Mouse (Mus musculus) forelimb bud, embryonic 11.5 days (tissue): ENCODE data around the gene Npl.
"Not testable (repeated sequence)": the region's sequence is repeated elsewhere in the genome, so short reads cannot be mapped to it uniquely, and the experiment has no call there.

Source experiments
- DNase-seq: peaks from one replicate; pipeline ENCODE4 v3.0.0-alpha.2; 2012; ENCODE audit warnings: low read depth, low spot score

The Npl gene

DNA sequence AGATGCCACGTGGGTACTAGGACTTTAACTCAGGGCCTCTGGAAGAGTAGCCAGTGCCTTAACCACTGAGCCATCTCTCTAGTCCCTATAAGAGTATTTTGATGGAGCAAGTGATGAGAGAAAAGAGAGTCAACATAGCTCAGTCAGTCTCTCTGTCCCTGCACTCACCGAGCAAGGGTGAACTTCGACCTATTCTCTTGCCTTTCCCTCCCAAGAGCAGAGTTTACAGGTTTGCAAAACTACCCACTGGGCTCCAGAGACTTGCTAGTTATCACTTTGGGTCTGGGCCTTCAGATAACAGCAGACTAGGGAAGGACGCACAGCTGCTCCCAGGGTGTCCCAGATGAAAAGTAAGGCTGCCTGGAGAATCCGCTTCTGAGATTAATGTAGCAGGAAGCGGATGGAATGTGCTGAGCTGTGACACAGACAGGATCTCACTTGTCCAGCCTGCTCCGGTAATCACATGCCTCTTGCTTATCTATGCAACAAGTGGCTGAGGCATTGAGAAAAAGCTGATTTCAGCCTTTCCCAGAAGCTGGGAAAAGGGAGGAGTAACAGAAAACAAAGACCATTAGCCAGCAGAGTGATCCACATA, 7.0 kb downstream of the Npl start:
- DNase-seq: no peak

DNA sequence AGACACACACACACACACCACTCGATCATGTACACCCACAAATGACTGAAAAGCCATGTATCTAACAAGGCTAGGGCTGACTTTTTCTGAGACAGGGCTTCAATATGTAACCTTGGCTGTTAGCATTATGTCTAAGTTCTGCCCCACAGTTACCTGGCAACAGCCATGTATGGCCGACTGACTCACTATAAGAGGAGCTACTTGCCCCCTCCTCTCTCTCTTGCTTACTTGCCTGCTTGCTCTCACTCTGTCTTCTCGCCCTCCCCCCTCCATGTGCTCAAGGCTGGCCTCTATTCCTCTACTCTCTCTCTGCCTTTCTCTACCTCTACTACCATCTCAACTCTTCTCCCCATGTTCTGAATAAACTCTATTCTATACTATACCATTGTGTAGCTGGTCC, 9.1 kb downstream of the Npl start:
- no peak for DNase-seq

DNA sequence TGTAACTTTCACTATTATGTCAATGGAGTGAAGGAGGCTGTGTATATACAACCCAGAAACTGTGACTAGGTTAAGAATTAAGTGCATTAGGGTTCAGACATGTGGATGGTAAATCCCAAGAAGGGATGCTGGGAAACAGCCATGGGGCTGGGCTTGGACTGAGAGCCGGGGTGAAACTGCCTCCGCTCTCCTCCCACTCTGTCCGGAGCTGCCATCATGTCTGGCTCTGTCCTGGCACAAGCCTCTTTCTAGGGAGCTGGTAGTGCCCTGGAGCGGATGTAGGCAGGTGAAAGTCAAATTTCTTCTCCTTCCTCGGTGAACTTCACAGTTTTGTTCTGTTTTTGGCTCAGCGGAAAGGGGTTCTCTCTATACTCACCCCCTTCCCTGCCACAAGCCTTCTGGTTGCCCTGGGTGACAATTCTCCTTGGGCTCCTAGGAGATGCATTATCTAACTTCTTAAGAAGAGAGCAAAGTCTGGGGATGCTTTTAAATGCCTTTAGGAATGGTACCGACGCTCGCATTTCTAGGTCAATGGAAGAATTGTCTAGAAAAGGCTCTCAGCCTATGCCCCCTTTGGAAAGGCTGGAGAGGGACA, 10.0 kb downstream of the Npl start:
- DNase-seq: no peak

DNA sequence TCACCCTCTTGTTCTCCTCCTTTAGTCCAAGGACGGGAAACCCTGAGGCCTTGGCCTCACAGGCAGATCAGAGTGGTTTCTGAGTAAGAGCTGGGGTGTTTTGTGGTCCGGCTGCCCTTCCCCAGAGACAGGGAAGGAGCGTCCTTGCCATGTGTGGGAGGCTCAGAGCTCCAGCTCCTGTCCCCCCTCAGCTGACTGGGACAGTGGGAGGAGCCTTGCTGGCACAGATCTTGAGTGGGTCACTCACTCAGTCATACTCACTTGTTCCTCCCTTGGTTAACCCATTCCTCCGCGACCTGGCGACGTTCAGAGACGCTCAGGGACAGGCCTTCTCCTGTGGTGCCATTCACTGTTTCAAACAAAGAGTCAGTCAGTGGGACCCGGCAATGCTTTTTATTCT, 14.2 kb downstream of the Npl start:
- DNase-seq: no peak

DNA sequence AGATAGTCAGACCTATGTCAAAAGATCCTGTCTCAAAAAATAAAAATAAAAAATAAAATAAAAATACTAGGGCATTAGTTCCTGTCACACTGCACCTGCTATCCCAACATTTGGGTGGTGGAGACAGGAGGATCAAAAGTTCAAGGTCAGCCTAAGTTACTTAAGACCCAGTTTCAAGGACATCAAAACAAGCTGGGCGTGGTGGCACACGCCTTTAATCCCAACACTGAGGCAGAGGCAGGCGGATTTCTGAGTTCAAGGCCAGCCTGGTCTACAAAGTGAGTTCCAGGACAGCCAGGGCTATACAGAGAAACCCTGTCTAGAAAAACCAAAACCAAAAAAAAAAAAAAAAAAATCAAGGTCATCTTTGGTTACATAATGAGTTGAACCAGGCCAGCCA, 16.9 kb downstream of the Npl start:
- DNase-seq: not testable (repeated sequence)

DNA sequence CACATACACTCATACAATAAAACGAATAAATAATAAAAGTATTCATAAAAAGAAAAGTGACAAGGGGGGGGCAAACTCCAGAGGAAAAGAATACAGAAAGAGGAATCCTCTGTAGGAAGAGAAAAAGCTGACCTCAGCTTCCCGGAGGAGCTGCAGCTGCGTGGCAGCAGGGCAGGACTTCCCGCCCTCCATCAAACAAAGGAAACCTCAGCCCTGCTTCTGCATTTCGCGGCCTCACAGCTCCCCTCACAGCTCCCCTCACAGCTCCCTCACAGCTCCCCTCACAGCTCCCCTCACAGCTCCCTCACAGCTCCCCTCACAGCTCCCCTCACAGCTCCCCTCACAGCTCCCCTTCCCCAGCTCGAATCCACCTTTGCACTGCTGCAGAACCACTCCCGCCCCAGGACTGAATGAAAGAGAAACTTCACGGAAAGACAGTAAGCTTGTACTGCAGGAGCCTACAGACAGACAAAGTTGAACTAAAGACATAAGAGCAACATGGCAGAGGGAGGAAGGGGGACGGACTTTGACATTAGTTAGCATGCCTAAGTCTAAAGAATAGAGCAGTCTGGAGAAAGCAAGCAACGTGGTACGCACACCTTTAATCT, 17.5 kb downstream of the Npl start:
- DNase-seq: peak; percentile 43

DNA sequence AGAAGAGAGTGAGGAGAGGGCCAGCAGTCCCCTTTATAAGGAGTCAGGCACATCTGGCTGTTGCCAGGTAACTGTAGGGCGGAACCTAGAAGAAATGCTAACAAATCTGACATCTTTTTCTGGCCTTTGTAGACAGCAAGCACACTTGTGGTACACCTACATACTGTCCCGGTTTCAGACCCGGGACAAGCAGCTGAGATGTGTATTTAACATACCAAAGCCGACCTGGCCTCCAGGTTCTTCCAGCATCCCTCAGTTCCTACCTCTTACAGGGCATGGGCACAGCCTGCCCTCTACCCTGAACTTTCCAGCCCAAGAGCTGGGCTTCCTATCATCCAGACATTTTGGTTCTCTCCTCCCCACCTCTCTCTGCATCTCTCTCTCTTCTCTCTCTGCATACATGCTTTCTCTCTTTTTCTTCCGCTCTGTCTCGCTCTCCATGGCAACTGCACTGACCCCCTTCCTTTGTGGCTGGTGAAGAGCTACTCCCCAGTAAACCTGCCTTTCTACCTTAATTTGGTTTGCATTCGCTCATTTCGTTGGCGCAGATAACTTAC, 18.1 kb downstream of the Npl start:
- DNase-seq: peak; percentile 14

DNA sequence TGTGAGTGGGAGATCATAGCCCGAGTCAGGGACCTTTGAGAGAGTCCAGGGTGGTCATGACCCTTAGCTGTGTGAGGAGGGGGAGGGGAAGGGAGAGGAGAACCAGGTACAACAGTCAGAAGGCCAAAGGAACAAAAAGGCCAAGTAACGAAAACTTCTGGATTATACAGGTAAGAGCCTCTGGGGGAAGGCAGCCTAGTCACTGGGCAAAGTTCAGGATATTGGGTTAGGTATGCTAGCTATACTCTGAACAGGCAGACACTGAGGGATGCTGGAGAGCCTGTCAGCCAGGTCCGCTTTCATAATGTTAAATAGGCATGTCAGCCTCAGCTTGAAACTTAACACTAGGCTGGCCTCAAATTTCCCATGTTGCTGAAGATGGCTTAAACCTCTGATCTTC, 27.7 kb downstream of the Npl start:
- DNase-seq: no peak

DNA sequence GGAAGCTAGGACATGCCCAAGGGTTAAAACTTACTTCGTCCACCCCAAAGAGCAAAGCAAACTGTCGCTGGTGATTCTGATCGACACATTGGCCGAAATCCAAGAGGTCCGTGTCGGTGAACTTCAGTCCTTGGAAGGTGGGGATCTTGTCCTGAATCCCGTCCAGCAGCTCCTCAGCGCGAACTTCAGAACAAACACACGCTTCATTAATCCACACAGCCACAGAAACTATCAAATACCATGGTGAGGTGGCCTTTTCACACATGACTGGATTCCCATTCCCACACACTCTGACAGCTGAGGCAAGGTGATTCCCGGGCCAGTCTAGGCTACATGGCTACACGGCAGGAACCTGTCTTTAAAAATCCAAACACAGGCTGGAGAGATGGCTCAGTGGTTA, 34.5 kb downstream of the Npl start:
- DNase-seq: no peak

DNA sequence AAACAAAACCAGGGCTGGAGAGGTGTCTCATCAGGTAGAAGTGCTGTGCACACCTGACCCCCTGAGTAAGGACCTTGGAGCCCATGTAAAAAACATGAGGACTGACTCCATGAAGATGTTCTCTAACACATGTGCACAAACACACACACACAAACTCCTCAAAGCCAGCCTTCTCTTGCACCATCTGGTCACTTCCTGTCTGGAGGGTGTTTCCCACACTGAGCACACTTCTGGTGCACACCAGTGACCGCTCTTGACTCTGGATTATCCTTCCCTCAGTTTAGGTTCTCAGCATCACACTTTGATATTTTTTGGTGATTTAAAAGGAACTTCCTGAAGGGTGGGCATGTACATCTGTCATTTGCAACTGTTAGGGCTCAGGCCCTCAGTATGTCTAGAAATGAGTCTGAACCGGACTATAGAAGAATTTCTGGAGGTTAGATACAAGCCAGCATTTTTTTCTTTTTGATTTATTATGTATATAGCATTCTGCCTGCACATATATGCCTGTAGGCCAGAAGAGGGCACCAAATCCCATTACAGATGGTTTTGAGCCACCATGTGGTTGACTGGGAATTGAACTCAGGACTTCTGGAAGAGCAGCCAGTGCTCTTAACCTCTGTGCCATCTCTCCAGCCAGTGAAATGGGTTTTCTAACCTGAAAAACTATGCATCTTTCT, 39.4 kb downstream of the Npl start:
- no peak for DNase-seq

DNA sequence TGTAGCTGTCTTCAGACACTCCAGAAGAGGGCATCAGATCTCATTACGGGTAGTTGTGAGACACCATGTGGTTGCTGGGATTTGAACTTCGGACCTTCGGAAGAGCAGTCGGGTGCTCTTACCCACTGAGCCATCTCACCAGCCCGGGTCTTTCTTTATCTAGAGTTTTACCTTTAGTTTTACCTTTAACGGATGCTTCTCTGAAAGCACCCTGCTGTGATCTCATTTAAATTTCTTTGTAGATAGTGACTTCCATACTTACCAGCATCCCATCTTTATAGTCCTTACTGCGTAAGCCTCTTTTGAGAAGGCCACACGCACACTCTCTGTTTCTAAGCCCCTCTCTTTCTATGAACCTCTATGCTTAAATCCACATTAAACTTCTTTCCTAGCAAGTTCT, 40.3 kb downstream of the Npl start:
- DNase-seq: not testable (repeated sequence)

DNA sequence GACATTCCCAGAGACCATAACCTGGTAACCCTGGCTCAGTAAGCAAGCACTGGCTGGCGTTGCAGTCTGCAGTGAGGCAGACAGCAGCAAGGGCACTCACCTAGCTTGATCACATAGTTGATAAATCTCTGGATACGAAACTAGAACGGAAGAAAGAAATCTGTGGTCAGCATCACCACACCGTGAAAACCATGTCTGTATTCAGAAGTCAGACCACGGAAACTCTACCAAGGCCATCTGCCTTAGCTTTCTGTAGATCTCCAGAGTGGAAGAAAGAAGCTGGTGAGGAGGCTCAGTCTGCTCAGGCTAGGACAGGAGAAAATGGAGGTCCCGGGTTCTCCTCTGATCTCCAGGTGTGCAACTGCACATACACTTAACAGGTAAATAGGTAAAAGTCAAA, 40.8 kb downstream of the Npl start:
- DNase-seq: no peak

DNA sequence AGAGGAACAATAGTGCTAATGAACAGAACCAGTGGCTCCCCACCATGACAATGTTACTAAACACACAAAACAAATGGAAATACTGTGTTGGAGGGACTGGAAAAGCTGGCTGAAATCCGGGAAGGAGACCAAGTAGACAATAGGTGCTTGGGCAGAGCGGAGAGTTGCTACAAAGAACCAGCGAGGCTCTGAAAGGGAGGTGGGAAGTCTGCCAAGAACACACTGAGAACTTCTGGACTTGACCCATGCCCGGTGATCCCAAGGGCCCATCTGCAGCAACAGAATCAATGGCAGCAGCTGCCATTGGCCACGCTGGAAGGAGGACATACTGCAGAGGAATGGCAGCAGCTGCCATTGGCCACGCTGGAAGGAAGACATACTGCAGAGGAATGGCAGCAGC, 43.6 kb downstream of the Npl start:
- no peak for DNase-seq

DNA sequence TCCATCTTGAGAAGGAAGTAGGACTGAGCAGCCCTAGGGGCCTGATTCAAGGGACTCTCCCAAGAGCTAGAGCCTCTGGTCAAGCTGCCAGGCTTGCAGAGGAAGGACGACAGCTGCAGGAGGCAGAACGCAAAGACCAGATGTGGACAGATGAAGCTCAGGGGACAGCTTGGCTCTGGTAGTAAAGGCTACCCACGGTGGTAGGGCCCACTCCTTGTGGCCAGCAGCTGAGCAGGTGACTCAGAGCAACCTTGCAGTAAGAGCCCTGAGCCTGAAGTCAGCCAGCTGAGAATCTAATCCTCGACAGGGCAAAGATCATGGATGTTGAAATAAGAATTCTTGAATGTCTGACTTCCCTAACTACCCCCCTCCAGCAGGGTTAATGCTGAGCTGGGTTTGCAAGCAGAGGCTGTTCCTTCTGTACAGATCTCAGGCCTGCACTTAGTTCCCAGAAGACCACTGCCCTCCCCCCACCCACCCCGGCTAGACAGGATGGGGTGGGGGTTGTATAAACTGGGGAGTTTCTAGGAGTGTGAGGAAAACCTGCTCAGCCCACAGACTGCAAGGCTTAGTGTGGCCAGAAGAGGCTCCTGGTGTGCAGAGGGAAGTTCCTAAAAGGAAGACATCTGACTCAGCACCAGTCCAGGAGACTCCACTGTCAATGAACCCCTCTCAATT, 48.1 kb downstream of the Npl start:
- no peak for DNase-seq

DNA sequence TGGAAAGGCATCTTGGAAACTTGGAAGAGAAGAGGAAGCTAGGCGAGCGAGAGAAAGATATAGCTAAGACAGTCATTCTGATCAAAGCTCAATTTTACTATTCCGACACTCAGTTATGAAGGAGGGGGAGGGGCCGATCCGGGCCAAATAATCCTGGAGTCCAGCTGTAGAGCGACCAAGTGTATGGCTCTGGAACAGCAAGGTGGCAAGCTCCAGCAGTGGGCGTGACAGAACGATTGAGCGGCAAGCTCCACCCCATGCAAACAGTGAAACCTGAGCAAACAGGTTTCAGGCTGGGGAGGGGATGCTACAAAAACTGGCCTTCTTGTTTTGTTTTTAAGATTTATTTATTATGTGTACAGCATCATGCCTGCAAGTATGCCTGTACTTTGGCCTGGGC, 49.8 kb downstream of the Npl start:
- no peak for DNase-seq

DNA sequence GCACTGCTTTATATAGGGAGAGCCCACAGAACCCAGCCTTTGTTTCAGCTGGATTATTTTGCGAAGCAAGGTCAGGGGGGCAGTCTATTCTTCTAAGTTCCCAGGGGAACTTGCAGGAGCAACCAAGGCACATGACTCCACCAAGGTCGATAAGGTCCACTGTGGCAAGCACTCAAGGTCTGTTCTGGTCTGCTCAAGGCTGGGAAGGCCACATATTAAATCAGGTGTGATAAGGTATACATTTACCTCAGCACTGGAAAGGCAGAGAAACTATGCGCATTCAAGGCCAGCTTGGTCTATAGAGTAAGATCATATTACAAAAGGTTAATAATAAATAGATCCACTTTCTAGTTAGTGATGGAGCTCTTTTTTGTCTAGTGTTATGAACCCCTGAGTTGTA, 53.8 kb downstream of the Npl start:
- no peak for DNase-seq

DNA sequence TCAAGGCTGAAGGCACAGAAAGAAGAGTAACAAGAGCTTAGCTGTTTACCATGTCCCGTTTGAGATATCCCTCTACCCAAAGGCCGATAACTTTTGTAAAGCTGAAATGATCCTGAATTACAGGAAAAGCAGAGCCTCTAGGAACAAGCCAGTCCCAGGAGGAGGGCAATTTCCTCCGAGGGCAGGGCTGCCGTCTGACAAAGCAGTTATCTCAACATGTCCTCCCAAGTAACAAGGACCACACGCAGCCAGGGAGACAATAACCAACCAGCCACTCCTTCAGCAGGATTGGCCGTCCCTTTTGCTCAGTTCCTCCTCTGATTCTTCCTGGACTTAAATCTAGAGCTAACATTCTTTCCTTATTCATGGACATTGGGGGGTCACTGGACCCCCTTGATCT, 55.9 kb downstream of the Npl start:
- DNase-seq: no peak

DNA sequence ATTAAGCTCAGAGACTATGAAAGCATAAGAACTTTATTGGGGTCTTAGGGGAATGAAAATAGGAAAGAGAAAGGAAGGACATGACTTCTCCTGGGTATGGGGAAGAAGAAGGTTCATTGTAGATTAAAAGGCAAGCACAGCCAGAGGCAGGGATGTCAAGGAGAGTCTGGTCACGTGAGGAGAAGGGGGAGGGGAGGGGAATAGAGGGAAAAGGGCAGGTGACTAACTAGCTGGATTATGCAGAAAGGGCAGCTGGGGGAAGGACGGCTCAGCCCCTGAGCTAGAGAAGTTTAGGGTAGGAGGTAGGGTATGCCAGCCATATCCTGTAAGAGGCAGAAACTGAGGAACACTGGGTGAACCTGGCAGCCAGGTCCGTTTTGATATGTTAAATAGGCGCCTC, 56.5 kb downstream of the Npl start:
- DNase-seq: no peak

DNA sequence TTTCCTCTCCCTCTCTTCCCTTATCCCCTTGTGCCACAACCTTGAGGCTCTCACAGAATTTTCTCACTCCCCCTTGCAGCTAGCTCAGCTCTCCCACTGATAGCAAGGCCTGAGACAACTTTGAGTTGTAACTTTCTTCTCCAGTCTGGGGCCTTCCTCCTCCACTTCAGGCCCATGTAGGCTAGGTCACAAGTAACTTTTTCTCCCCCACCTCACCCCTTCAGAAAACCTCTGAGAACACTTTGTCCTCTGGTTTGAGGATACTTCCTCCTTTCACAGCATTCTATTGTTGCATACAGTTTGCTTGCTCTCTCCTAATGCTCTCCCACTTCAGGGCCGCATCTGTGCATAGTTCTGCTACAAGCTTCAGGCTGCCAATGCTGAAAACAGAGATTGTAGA, 58.0 kb downstream of the Npl start:
- no peak for DNase-seq

DNA sequence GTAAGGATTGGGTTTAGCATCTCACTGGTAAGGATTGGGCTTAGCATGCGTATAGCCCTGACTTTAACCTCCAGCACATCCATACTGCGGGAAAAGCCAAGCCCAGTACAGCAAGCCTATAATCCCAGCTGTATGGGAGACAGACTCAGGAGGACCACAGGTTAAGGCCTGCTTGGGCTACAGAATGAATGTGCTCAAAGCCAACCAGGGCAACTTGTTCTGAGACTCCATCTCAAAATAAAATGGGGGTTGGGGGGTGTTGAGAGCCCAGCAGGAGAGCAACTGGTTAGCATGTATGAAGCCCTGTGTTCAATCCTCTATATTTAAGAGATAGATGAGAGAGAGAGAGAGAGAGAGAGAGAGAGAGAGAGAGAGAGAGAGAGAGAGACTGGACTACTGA, 58.5 kb downstream of the Npl start:
- DNase-seq: no peak

DNA sequence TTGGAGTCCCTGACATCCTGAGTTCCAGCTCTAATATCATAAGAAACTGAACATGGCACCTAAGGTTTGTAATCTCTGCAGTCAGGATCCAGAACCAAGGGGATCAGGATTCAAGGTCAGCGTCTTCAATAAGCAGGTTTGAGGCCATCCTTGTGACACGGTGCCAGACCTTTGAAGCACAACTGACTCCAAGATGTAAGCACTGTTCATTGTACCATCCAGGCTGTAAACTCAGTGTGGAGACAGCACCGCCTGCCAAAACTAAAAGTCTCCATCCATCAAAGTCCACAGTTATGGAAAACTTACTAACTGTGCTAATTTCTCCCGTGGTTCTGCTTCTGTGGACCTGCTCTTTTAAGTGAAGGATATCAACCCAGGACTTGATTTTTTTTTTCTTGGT, 59.9 kb downstream of the Npl start:
- no peak for DNase-seq

DNA sequence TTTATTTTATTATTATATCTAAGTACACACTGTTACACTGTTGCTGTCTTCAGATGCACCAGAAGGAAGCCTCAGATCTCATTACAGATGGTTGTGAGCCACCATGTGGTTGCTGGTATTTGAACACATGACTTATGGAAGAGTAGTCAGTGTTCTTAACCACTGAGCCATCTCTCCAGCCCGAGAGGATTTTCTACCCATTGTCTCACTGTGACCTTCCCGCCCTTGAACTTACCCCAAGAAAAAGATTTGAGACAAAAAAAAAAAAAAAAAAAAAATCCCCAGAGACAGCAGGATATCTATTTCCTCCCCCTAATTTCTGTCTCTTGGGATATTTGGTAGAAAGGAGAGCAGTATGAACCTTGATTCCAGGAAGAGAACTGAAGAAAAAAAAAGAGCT, 60.3 kb downstream of the Npl start:
- no peak for DNase-seq
